ENCODE assay signal across 9 mouse cellular contexts in the genomic region with DNA sequence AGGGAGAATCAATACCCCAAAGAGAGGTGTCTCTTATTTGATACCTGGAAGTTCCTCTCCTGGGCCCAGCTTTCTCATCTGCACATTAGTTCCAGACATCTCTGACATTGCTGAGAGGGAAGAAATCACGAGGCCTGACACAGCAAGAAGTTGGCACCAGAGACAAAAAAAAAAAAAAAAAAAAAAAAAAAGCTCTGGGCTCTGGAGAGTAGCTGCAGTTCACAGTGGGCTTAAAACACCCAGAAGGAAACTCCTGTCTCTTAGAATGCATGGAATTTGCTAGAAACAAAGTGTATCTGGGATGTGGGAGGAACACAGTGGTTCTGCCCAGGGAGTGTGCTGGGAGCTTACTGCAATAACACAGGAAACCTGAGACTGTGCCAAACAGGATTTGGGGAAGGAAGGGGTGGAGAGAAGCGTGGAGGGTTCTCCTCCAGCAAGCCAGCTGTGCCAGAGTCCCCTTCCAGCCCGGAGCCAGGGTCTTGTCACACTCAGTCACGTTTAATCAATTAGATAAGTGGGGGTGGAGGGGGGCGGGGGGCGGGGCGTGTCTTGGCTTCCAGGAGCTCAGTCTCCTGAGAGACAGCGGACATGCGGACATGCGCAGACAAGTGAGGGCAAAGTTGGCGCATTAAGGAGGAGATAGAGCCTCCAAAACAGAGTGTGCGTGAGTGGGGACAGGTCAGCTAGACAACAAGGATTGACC.
DNase-seq lines count a peak whose midpoint lies in the region; ATAC-seq and TF ChIP-seq lines count a peak whose summit lies in the region.
"Had no signal": no experiment of that assay in that cellular context is flagged by ENCODE, and none has a peak within 500 bp of the region (broad histone marks: within the 10 kb centered on the region; RNA-seq: fewer than 3 reads in every experiment).

No protein-coding gene starts in this region.

- DNase-seq in MN1 (ENCODE audit: low spot score): peak; percentile 84
- DNase-seq in adrenal gland, postnatal 10 days: peak; percentile 83
- DNase-seq in heart, postnatal 36 days: peak; percentile 80 to 85
- peak in 1 of 2 experiments; percentile 48 for DNase-seq in left cerebral cortex, adult 2 months (ENCODE audit: extremely low spot score in 1 of 2, low spot score in 2 of 2)
- peak; percentile 89 for DNase-seq in telencephalon, adult 2 months (ENCODE audit: low read depth, low spot score)
- no peak for DNase-seq in thymus, postnatal 14 days

- H3K27me3 ChIP-seq in forebrain, embryonic 16.5 days (replicated peaks; ENCODE audit: control insufficient read depth, insufficient read depth, low read length): no peaks in the 10 kb centered on the region

- H3K4me1 ChIP-seq in forebrain, embryonic 16.5 days (replicated peaks; ENCODE audit: control insufficient read depth, insufficient read depth, low read length): peaks cover 21% of the 10 kb centered on the region

- peaks cover 6% of the 10 kb centered on the region for H3K36me3 ChIP-seq in forebrain, embryonic 16.5 days (ENCODE audit: control insufficient read depth, insufficient read depth)
- H3K36me3 ChIP-seq in macrophage (ENCODE audit: inconsistent target): no peaks in the 10 kb centered on the region

- no peak overlapping the region for H3K4me2 ChIP-seq in forebrain, embryonic 16.5 days (ENCODE audit: low read length)

- ATAC-seq in forebrain, embryonic 16.5 days: peak; percentile 67

- WGBS in forebrain, embryonic 16.5 days: 20% methylated on average over 12 of the region's 12 CpGs
- WGBS in macrophage (ENCODE audit: missing documents): 7% methylated on average over 12 of the region's 12 CpGs

- H3K4me3 ChIP-seq in forebrain, embryonic 16.5 days (replicated peaks; ENCODE audit: low read length): no peak overlapping the region
- H3K4me3 ChIP-seq in left cerebral cortex, adult 2 months: no peak overlapping the region
- no peak overlapping the region for H3K4me3 ChIP-seq in macrophage (ENCODE audit: inconsistent target)
- H3K4me3 ChIP-seq: erythroblast, embryonic 14.5 days had no signal

- TF ChIP-seq CTCF in left cerebral cortex, adult 2 months (IDR thresholded peaks at IDR 0.05): no peak

- peak overlapping the region; percentile 56 for H3K27ac ChIP-seq in forebrain, embryonic 16.5 days (ENCODE audit: low read length)
- H3K27ac ChIP-seq in left cerebral cortex, adult 2 months: peak overlapping the region; percentile 89
- peak overlapping the region; percentile 64 for H3K27ac ChIP-seq in macrophage

- H3K79me2 ChIP-seq in macrophage (ENCODE audit: inconsistent target): no peaks in the 10 kb centered on the region

- H3K9me3 ChIP-seq in forebrain, embryonic 16.5 days (ENCODE audit: control insufficient read depth, low read length): no peaks in the 10 kb centered on the region

- H3K9ac ChIP-seq in forebrain, embryonic 16.5 days (replicated peaks; ENCODE audit: low read depth, low read length): no peak overlapping the region

- intact Hi-C loops in heart, postnatal 36 days (cut with DNase I): loop anchor here (1.0 to 5.0 kb wide), 2 partner anchors 20 to 93 kb away; partner anchors contain the start of gene Anp32a
- intact Hi-C loops in left cerebral cortex, adult 2 months (cut with DNase I): no loop called here
